Mouse (Mus musculus): Measurements from ENCODE around the gene Hcn3. TPM values are rescaled to one million over a fixed set of nuclear protein-coding genes. Genes with fewer than 3 reads are reported as not detected.

Hcn3 gene
- total and polyA plus RNA-seq, 2 experiments from 2014 or later = 0.15 to 1.1 TPM

- H3K4me2 ChIP-seq (ENCODE audit: low read depth, low read length) = no peak overlapping the region
- no peak overlapping the region for H3K9ac ChIP-seq (replicated peaks; ENCODE audit: low read depth, low read length)
- peaks cover 59% of the 10 kb centered on the region for H3K36me3 ChIP-seq (replicated peaks; ENCODE audit: control insufficient read depth, insufficient read depth, low read length)
- no peaks in the 10 kb centered on the region for H3K27me3 ChIP-seq (ENCODE audit: control insufficient read depth, insufficient read depth, low read length)
- DNase-seq (ENCODE audit: low spot score) = no peak
- WGBS = 88% methylated on average over 11 of the region's 11 CpGs
- H3K4me3 ChIP-seq (ENCODE audit: low read depth, low read length) = no peak overlapping the region
- no peak for TF ChIP-seq CTCF (IDR thresholded peaks at IDR 0.05; ENCODE audit: low read depth)
- no peak for TF ChIP-seq EP300 (IDR thresholded peaks at IDR 0.05; ENCODE audit: low read depth)
- no peak overlapping the region for H3K27ac ChIP-seq (ENCODE audit: low read depth)
- H3K4me1 ChIP-seq (ENCODE audit: control insufficient read depth, insufficient read depth) = peaks cover 16% of the 10 kb centered on the region
- no peak for ATAC-seq (ENCODE audit: insufficient read depth, low read depth)
- no peaks in the 10 kb centered on the region for H3K9me3 ChIP-seq (replicated peaks; ENCODE audit: control insufficient read depth, low read length)
These were observed 19.1 kb upstream of the Hcn3 start for GRCm38 (mm10) chr3:89179056-89179455.

- peaks cover 69% of the 10 kb centered on the region for H3K36me3 ChIP-seq (replicated peaks; ENCODE audit: control insufficient read depth, insufficient read depth, low read length)
- peak overlapping the region; percentile 80 for H3K9ac ChIP-seq (replicated peaks; ENCODE audit: low read depth, low read length)
- H3K9me3 ChIP-seq (replicated peaks; ENCODE audit: control insufficient read depth, low read length) = no peaks in the 10 kb centered on the region
- H3K4me2 ChIP-seq (ENCODE audit: low read depth, low read length) = peak overlapping the region; percentile 83
- WGBS = 4% methylated on average over 6 of the region's 6 CpGs
- peak overlapping the region; percentile 69 for H3K27ac ChIP-seq (ENCODE audit: low read depth)
- ATAC-seq (ENCODE audit: insufficient read depth, low read depth) (no peak), DNase-seq (ENCODE audit: low spot score) (no peak)
- TF ChIP-seq CTCF (IDR thresholded peaks at IDR 0.05; ENCODE audit: low read depth) (no peak), EP300 (IDR thresholded peaks at IDR 0.05; ENCODE audit: low read depth) (no peak)
- peaks cover 9% of the 10 kb centered on the region for H3K4me1 ChIP-seq (ENCODE audit: control insufficient read depth, insufficient read depth)
- no peaks in the 10 kb centered on the region for H3K27me3 ChIP-seq (ENCODE audit: control insufficient read depth, insufficient read depth, low read length)
- peak overlapping the region; percentile 79 for H3K4me3 ChIP-seq (ENCODE audit: low read depth, low read length)
These were observed 18.1 kb upstream of the Hcn3 start for GRCm38 (mm10) chr3:89178107-89178385.

GRCm38 (mm10) chr3:89177242-89178106 lies 17.5 kb upstream of the Hcn3 start, which contains the start of gene Scamp3:
Gene Scamp3, plus strand, starts transcription at chr3:89177473.
- TF ChIP-seq EP300 (IDR thresholded peaks at IDR 0.05; ENCODE audit: low read depth) = peak; percentile 84
- no peak for TF ChIP-seq CTCF (IDR thresholded peaks at IDR 0.05; ENCODE audit: low read depth)
- H3K9ac ChIP-seq (replicated peaks; ENCODE audit: low read depth, low read length) = peak within 1 kb of the TSS; percentile 80
- peaks cover 9% of the 10 kb centered on the region for H3K4me1 ChIP-seq (ENCODE audit: control insufficient read depth, insufficient read depth)
- peak within 1 kb of the TSS; percentile 79 for H3K4me3 ChIP-seq (ENCODE audit: low read depth, low read length)
- H3K36me3 ChIP-seq (replicated peaks; ENCODE audit: control insufficient read depth, insufficient read depth, low read length) = peaks cover 75% of the 10 kb centered on the region
- peak; percentile 97 for DNase-seq (ENCODE audit: low spot score)
- no peaks in the 10 kb centered on the region for H3K27me3 ChIP-seq (ENCODE audit: control insufficient read depth, insufficient read depth, low read length)
- no peaks in the 10 kb centered on the region for H3K9me3 ChIP-seq (replicated peaks; ENCODE audit: control insufficient read depth, low read length)
- H3K27ac ChIP-seq (ENCODE audit: low read depth) = peak within 1 kb of the TSS; percentile 69
- peak within 1 kb of the TSS; percentile 83 for H3K4me2 ChIP-seq (ENCODE audit: low read depth, low read length)
- peak; percentile 96 for ATAC-seq (ENCODE audit: insufficient read depth, low read depth)
- WGBS = under 1% methylated on average over 43 of the region's 43 CpGs

GRCm38 (mm10) chr3:89176421-89176820 lies 16.4 kb upstream of the Hcn3 start:
- Histone ChIP-seq H3K27ac (ENCODE audit: low read depth) (no peak overlapping the region), H3K36me3 (replicated peaks; ENCODE audit: control insufficient read depth, insufficient read depth, low read length) (peaks cover 76% of the 10 kb centered on the region), H3K4me2 (ENCODE audit: low read depth, low read length) (no peak overlapping the region), H3K9ac (replicated peaks; ENCODE audit: low read depth, low read length) (no peak overlapping the region), H3K4me1 (ENCODE audit: control insufficient read depth, insufficient read depth) (peaks cover 9% of the 10 kb centered on the region), H3K9me3 (replicated peaks; ENCODE audit: control insufficient read depth, low read length) (no peaks in the 10 kb centered on the region), H3K27me3 (ENCODE audit: control insufficient read depth, insufficient read depth, low read length) (no peaks in the 10 kb centered on the region), H3K4me3 (ENCODE audit: low read depth, low read length) (no peak overlapping the region)
- 77% methylated on average over 7 of the region's 7 CpGs for WGBS
- no peak for ATAC-seq (ENCODE audit: insufficient read depth, low read depth)
- no peak for DNase-seq (ENCODE audit: low spot score)
- no peak for TF ChIP-seq EP300 (IDR thresholded peaks at IDR 0.05; ENCODE audit: low read depth)
- no peak for TF ChIP-seq CTCF (IDR thresholded peaks at IDR 0.05; ENCODE audit: low read depth)

GRCm38 (mm10) chr3:89175544-89175943 lies 15.5 kb upstream of the Hcn3 start:
- H3K4me1 ChIP-seq (ENCODE audit: control insufficient read depth, insufficient read depth) = peaks cover 9% of the 10 kb centered on the region
- no peaks in the 10 kb centered on the region for H3K27me3 ChIP-seq (ENCODE audit: control insufficient read depth, insufficient read depth, low read length)

More at GRCm38 (mm10) chr3:89175544-89175943, 15.5 kb upstream of the Hcn3 start:
- Histone ChIP-seq H3K36me3 (replicated peaks; ENCODE audit: control insufficient read depth, insufficient read depth, low read length) (peaks cover 77% of the 10 kb centered on the region), H3K9ac (replicated peaks; ENCODE audit: low read depth, low read length) (no peak overlapping the region), H3K27ac (ENCODE audit: low read depth) (no peak overlapping the region), H3K9me3 (replicated peaks; ENCODE audit: control insufficient read depth, low read length) (no peaks in the 10 kb centered on the region), H3K4me3 (ENCODE audit: low read depth, low read length) (no peak overlapping the region), H3K4me2 (ENCODE audit: low read depth, low read length) (no peak overlapping the region)
- TF ChIP-seq CTCF (IDR thresholded peaks at IDR 0.05; ENCODE audit: low read depth) (no peak), EP300 (IDR thresholded peaks at IDR 0.05; ENCODE audit: low read depth) (no peak)
- ATAC-seq (ENCODE audit: insufficient read depth, low read depth) (no peak), DNase-seq (ENCODE audit: low spot score) (no peak)
- 84% methylated on average over 10 of the region's 10 CpGs for WGBS

Measured in heart, postnatal 0 days (tissue).